Mouse (Mus musculus): ENCODE results near the gene Olfr1280.
"Not testable (repeated sequence)": the region's sequence is repeated elsewhere in the genome, so short reads cannot be mapped to it uniquely, and the experiment has no call there.

Olfr1280 gene

DNA sequence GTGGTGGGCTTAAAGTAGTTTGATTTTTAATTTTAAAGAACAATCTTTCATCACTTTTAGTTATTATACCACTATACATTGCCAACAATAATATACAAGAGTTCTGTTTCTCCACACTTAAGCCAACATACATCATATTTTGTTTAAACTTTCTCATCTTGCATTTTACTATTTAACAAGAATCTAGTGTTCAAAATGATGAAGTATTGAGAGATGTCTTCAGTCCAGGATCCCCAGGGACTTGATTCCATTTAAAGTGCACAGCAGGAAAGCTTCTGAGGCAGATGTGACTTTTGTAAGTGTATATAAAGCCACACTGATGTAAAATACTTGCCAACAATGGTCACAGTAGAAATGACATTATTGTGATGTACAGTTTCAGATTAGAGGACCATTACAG, at the start of gene Olfr1280:
Gene Olfr1280 (plus strand): TSS at position 301 of the 400 bp plus-strand sequence.
- DNase-seq (ENCODE audit: extremely low read depth, low read depth): no peak

DNA sequence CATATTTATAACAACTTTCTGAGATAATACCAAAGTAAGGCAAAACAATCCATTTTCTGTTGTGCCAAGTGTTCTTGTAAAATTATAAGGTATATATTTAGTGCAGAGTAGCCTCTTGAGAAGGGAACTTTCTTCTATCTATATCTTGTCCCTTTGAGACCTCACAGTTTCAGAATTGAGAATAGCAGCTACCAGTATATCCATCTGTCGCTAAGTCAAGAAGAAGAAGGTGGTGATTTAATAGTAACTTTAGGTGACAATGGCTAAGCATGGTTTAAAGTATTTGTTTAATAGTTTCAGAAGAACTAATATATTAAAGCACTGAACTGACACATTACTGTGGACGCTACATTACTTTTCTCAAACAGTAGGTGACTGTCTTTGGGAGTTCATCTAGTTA, 39.8 kb upstream of the Olfr1280 start, which contains the start of gene Olfr1277:
Gene Olfr1277 (minus strand): TSS at position 101 of the 400 bp plus-strand sequence.
- no peak for DNase-seq (ENCODE audit: extremely low read depth, low read depth)

DNA sequence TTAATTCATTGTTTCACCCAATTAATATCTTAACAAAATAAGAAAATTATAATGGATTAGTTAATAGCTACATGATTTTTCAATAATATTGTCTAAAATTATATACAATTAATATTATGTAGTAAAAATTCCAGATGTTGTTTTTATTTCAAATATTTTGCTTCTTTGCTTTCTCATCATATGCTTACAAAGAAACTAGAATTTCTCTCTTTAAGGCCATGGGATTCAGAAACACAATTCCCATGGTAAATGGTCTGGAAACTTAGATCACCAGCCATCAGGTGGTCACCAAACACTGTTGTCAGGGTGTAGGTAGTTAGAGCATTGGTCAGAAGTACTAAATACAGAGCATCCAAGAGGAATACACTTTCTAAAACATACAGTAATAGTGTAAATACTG, 24.0 kb upstream of the Olfr1280 start, which contains the start of gene Olfr1278:
Gene Olfr1278 (plus strand): TSS at position 301 of the 400 bp plus-strand sequence.
- no peak for DNase-seq (ENCODE audit: extremely low read depth, low read depth)

DNA sequence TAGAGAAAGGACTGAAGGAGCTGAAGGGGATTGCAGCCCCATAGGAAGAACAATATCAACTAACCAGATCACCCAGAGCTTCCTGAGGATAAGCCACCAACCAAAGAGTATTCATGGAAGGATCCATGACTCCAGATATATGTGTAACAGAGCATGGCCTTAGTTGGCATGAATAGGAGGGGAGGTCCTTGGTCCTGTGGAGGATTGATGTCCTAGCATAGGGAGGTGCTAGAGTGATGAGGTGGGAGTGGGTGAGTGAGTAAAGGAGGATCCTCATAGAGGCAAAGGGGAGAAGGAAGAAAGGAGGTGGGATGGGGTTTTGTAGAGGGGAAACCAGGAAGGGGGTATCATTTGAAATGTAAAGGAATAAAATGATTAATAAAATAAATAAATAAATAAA, 15.3 kb upstream of the Olfr1280 start:
- no peak for DNase-seq (ENCODE audit: extremely low read depth, low read depth)

DNA sequence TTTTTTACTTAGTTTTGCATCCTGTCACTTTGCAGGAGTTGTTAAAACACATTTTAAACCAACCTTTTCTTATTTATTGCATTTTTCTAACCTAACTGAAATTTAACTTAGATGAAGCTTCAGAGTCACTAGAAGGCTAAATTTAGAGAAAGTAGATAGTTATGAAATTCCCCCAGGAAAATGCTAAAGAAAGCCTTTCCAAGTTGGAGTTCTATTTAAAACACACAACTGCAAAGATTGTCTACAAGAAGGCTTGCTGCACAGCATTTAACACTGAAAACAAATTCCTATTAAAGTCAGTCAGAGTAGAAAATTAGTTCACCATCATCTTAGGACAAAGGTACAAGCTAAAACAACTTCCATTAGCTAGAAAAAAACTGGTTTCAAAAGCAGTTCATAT, 13.4 kb upstream of the Olfr1280 start, which contains the start of gene Olfr1279:
Gene Olfr1279 (plus strand): TSS at position 262 of the 400 bp plus-strand sequence.
- no peak for DNase-seq (ENCODE audit: extremely low read depth, low read depth)

DNA sequence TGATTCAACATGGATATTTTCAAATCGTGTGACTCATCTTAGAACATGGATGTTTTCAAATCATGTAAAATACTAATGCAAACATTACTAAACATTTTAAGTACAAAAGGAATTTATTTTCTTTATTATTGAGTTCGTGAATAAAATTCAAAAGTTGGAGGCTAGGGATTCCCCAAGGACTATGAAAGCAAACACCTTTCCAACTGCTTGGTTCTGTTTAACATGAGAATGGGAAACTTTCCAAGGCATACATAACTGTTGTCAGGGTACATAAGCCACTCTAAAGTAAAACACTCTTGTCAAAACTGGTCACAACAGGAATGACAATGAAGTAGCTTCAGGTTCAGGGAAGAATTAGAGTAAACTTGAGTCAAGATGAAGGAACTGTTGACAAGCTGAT, 12.4 kb downstream of the Olfr1280 start, which contains the start of gene Olfr1281:
Gene Olfr1281 (plus strand): TSS at position 301 of the 400 bp plus-strand sequence.
- no peak for DNase-seq (ENCODE audit: extremely low read depth, low read depth)

DNA sequence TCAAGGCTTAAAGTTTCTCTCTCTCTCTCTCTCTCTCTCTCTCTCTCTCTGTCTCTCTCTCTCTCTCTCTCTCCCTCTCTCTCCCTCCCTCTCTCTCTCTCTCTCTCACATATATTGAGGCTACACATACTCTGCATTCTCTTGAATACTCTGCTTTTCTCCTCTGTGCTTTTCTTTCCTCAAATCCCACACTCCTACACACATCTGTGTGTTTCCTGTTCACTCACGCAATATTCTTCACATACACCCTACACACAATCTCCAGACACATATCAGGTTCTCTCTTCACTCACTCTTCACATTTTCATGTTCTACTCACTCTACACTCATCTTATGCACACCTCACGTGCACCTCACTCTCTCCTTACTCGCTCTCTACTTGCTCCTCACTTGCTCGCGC, 19.9 kb downstream of the Olfr1280 start:
- DNase-seq (ENCODE audit: extremely low read depth, low read depth): not testable (repeated sequence)

DNA sequence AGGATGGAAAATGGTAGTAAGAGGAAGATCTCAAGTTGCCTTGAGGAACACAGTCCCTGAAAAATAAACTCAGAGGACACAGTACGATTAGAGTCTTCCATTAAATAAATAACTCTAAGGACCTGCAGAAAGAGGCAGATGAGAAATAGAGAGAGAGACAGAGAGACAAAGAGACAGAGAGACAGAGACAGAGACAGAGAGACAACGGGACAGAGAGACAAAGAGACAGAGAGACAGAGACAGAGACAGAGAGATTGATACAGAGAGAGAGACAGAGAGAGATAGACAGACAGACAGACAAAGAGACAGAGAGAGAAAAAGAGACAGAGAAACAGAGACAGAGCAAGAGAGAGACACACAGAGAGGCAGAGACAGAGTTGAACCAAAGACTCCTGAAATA, 22.2 kb downstream of the Olfr1280 start, which contains the start of gene Olfr1282:
Gene Olfr1282 (minus strand): TSS at position 101 of the 400 bp plus-strand sequence.
- DNase-seq (ENCODE audit: extremely low read depth, low read depth): no peak

DNA sequence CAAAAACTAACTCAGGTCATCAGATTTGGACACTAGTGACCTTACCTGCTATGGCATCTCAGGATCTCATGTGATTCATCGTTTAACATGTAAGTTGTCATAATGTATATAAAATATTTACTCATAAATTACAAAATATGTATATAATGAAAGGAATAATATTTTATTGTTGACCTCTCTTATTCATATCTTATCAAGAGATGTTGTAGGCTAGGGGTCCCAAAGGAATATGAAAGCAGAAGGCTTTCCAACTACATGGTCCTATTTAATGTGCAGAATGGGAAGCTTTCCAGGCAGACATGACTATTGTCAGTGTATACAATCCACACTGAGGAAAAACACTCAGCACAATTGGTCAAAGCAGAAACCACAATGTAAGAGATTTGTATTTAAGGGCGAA, 52.7 kb downstream of the Olfr1280 start, which contains the start of gene Olfr1283:
Gene Olfr1283 (plus strand): TSS at position 301 of the 400 bp plus-strand sequence.
- no peak for DNase-seq (ENCODE audit: extremely low read depth, low read depth)

DNA sequence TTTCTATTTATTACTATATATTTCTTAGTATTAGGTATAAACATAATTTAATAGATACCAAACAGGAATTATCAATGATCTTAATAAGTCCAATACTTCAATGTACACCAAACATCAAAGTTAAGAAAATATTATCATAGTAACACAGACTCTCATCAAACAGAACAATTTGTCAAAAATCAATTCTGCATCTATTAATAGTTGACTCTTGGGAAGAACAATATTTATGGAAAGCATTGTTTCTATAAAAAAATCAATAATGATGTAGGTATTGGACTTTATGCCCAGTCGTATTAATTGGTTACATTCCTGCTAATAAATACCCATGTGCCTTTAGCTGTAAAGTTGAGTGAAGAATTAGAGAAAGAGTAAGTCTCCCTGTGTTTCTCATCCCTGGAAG, 61.4 kb downstream of the Olfr1280 start, which contains the start of gene Olfr1284:
Gene Olfr1284 (plus strand): TSS at position 301 of the 400 bp plus-strand sequence.
- DNase-seq (ENCODE audit: extremely low read depth, low read depth): no peak
